Mouse (Mus musculus): ENCODE results near the gene Nav2.
A peak's percentile ranks its signal among the peaks of the same experiment; 100 is the strongest.

DNA sequence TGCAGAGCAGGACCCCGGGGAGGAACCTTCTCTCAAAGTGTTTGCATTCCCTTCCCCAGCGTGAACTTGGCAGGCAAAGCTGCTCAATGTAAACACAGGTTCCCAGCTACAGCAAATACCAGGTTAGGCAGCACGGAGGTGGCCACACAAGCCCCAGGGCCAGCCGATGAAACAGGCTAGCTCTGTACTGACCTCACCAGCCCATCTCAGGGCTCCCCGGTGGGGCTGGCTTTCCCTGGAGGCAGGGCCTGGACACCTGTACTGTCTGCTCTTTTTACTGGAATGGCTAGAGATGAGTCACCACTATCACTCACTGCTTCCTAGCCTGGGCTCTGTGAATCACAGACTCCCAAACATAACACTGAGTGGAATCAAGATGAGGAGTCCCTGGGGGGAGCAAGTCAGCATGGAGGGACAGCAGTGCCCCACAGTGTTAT, 287.2 kb downstream of the Nav2 start:
- no peak for TF ChIP-seq CTCF (IDR thresholded peaks at IDR 0.05)
- TF ChIP-seq EP300 (IDR thresholded peaks at IDR 0.05) = 0 out of 2 replicates have a peak, but pooled peaks have one; percentile 47

Data from lung, postnatal 0 days (tissue).